Mouse (Mus musculus) lung, adult 2 months (tissue): ENCODE data around the gene Trim45.

Experiments used
- CTCF ChIP-seq: fragments of 200-500 bp; IDR thresholded peaks from 2 replicates; pipeline ENCODE4 v1.5.1; 2011; ENCODE audit warnings: mild to moderate bottlenecking, low read length, control low read depth; ENCODE audit not compliant: insufficient read depth
- POLR2A ChIP-seq: fragments of 200-500 bp; IDR thresholded peaks from 2 replicates; pipeline ENCODE4 v1.6.1; 2011; ENCODE audit warnings: low read depth, mild to moderate bottlenecking, control low read depth, low read length, borderline replicate concordance; ENCODE audit errors: extremely low read depth

DNA sequence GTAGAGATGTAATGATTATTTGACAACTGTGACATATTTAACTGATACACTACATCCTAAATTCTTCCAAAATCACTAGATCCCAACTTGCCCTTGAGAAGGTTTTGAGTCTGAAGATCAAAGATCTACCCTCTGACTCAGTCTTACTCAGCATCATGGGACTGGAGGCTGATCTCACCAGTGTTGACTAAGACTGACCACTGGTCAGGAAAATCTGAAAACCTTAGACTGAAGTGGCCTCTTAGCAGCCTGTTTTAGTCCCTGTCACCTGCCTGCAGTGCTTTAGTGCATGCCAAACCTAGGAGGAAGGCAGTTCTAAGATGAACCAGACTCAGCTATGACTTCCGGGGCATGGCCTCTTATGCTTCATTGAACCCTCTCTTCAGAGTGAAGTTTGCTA lies 32.8 kb upstream of the Trim45 start:
- TF ChIP-seq CTCF = no peak
- no peak for TF ChIP-seq POLR2A
